Mouse (Mus musculus): ENCODE data around the gene Olfr469.
A peak's percentile ranks its signal among the peaks of the same experiment; 100 is the strongest.
"Not testable (repeated sequence)": the region's sequence is repeated elsewhere in the genome, so short reads cannot be mapped to it uniquely, and the experiment has no call there.

Gene Olfr469

GRCm38 (mm10) chr7:107825441-107825840, at the start of gene Olfr469:
Gene Olfr469, minus strand, starts transcription at chr7:107825541.
- DNase-seq (ENCODE audit: extremely low read depth, low read depth) = not testable (repeated sequence)

GRCm38 (mm10) chr7:107847390-107847789, 22.0 kb upstream of the Olfr469 start, which contains the start of gene Olfr470:
Gene Olfr470, minus strand, starts transcription at chr7:107847490.
- not testable (repeated sequence) for DNase-seq (ENCODE audit: extremely low read depth, low read depth)

- peak; percentile 2 for DNase-seq (ENCODE audit: extremely low read depth, low read depth)
Measured at GRCm38 (mm10) chr7:107841719-107842118, 16.4 kb upstream of the Olfr469 start.

GRCm38 (mm10) chr7:107823867-107824266, 1.5 kb downstream of the Olfr469 start:
- not testable (repeated sequence) for DNase-seq (ENCODE audit: extremely low read depth, low read depth)

GRCm38 (mm10) chr7:107819442-107819841, 5.9 kb downstream of the Olfr469 start:
- no peak for DNase-seq (ENCODE audit: extremely low read depth, low read depth)

GRCm38 (mm10) chr7:107811963-107812362, 13.4 kb downstream of the Olfr469 start, which contains the start of gene Olfr467:
Gene Olfr467, plus strand, starts transcription at chr7:107812263.
- DNase-seq (ENCODE audit: extremely low read depth, low read depth) = no peak

- no peak for DNase-seq (ENCODE audit: extremely low read depth, low read depth)
Measured at GRCm38 (mm10) chr7:107802138-107802537, 23.2 kb downstream of the Olfr469 start.

GRCm38 (mm10) chr7:107801108-107801507, 24.2 kb downstream of the Olfr469 start, which contains the start of gene Ovch2:
Gene Ovch2, minus strand, starts transcription at chr7:107801208.
- DNase-seq (ENCODE audit: extremely low read depth, low read depth) = no peak

GRCm38 (mm10) chr7:107796500-107796899, 28.8 kb downstream of the Olfr469 start:
- DNase-seq (ENCODE audit: extremely low read depth, low read depth) = no peak

- no peak for DNase-seq (ENCODE audit: extremely low read depth, low read depth)
Measured at GRCm38 (mm10) chr7:107787977-107788620, 37.2 kb downstream of the Olfr469 start.

GRCm38 (mm10) chr7:107779611-107780010, 45.7 kb downstream of the Olfr469 start:
- DNase-seq (ENCODE audit: extremely low read depth, low read depth) = no peak

- no peak for DNase-seq (ENCODE audit: extremely low read depth, low read depth)
Measured at GRCm38 (mm10) chr7:107778216-107778615, 47.1 kb downstream of the Olfr469 start.

- DNase-seq (ENCODE audit: extremely low read depth, low read depth) = no peak
Measured at GRCm38 (mm10) chr7:107770812-107771211, 54.5 kb downstream of the Olfr469 start.

Data from MEL-GATA-1-ER (cell line).